Mouse (Mus musculus): ENCODE measurements around the gene P3h3.
"Not testable (repeated sequence)": the region's sequence is repeated elsewhere in the genome, so short reads cannot be mapped to it uniquely, and the experiment has no call there.

P3h3 gene

GRCm38 (mm10) chr6:124856916-124857839 is at the start of gene P3h3:
Gene P3h3, minus strand, starts transcription at chr6:124857752.
- DNase-seq (ENCODE audit: low read depth, low spot score): peak; percentile 89

- DNase-seq (ENCODE audit: low read depth, low spot score): no peak
These were observed 47.7 kb upstream of the P3h3 start for GRCm38 (mm10) chr6:124904991-124905860.

- DNase-seq (ENCODE audit: low read depth, low spot score): peak; percentile 73
These were observed 46.8 kb upstream of the P3h3 start for GRCm38 (mm10) chr6:124904161-124904981.

GRCm38 (mm10) chr6:124903580-124904151 is 46.1 kb upstream of the P3h3 start:
- peak; percentile 91 for DNase-seq (ENCODE audit: low read depth, low spot score)

- DNase-seq (ENCODE audit: low read depth, low spot score): no peak
These were observed 44.3 kb upstream of the P3h3 start for GRCm38 (mm10) chr6:124901851-124902250.

GRCm38 (mm10) chr6:124900801-124901480 is 43.4 kb upstream of the P3h3 start:
- DNase-seq (ENCODE audit: low read depth, low spot score): no peak

- no peak for DNase-seq (ENCODE audit: low read depth, low spot score)
These were observed 42.7 kb upstream of the P3h3 start for GRCm38 (mm10) chr6:124900056-124900800.

- no peak for DNase-seq (ENCODE audit: low read depth, low spot score)
These were observed 40.8 kb upstream of the P3h3 start for GRCm38 (mm10) chr6:124898359-124898758.

GRCm38 (mm10) chr6:124894113-124894512 is 36.6 kb upstream of the P3h3 start:
- not testable (repeated sequence) for DNase-seq (ENCODE audit: low read depth, low spot score)

- DNase-seq (ENCODE audit: low read depth, low spot score): no peak
These were observed 33.4 kb upstream of the P3h3 start for GRCm38 (mm10) chr6:124890997-124891396.

- no peak for DNase-seq (ENCODE audit: low read depth, low spot score)
These were observed 31.1 kb upstream of the P3h3 start for GRCm38 (mm10) chr6:124888555-124889125.

GRCm38 (mm10) chr6:124887986-124888385 is 30.4 kb upstream of the P3h3 start, which contains the start of gene Cd4:
Gene Cd4, minus strand, starts transcription at chr6:124888221.
- no peak for DNase-seq (ENCODE audit: low read depth, low spot score)

GRCm38 (mm10) chr6:124885956-124886381 is 28.4 kb upstream of the P3h3 start:
- no peak for DNase-seq (ENCODE audit: low read depth, low spot score)

- DNase-seq (ENCODE audit: low read depth, low spot score): no peak
These were observed 27.4 kb upstream of the P3h3 start for GRCm38 (mm10) chr6:124884714-124885500.

GRCm38 (mm10) chr6:124883351-124883750 is 25.8 kb upstream of the P3h3 start:
- DNase-seq (ENCODE audit: low read depth, low spot score): no peak

GRCm38 (mm10) chr6:124881821-124882220 is 24.3 kb upstream of the P3h3 start:
- no peak for DNase-seq (ENCODE audit: low read depth, low spot score)

GRCm38 (mm10) chr6:124879390-124879789 is 21.8 kb upstream of the P3h3 start:
- no peak for DNase-seq (ENCODE audit: low read depth, low spot score)

- DNase-seq (ENCODE audit: low read depth, low spot score): no peak
These were observed 16.8 kb upstream of the P3h3 start for GRCm38 (mm10) chr6:124874348-124874747.
